ENCODE assay signal across 26 mouse cellular contexts in the genomic region with DNA sequence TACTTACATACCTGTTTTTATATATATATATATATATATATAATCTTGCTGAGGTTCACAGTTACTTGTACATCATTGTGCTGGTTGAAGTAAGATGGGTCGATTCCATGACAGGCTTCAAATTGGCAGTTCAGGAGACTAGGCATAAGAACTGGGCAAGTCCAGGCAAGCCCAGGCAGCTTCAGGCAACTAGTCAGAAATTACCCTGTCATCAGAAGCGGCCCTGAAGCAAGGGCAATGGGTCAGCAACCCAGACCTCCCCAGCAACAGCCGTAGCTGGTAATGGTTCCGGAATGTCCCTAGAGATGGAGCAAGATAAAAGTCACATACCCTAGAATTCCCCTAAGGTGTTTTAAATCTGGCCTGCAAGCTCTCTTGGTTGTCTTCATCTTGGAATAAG.
"Had no signal": no experiment of that assay in that cellular context is flagged by ENCODE, and none has a peak within 500 bp of the region (broad histone marks: within the 10 kb centered on the region; RNA-seq: fewer than 3 reads in every experiment).

No protein-coding gene starts in this region.

- DNase-seq: gastrocnemius, adult 2 months; gastrocnemius, postnatal 10 days; gastrocnemius, postnatal 25 days; heart, adult 18-20 months; heart, postnatal 10 days; heart, postnatal 36 days; kidney, adult 11 months; kidney, adult 2 months; kidney, adult 9 months; kidney, postnatal 14 days; kidney, postnatal 36 days; layer of hippocampus, adult 9-11 months; layer of hippocampus, postnatal 36 days; left cerebral cortex, postnatal 4 days had no signal

- ATAC-seq: hindbrain, postnatal 0 days; intestine, embryonic 16.5 days; liver, embryonic 12.5 days had no signal

- H3K9ac ChIP-seq: heart, embryonic 12.5 days; hindbrain, embryonic 13.5 days; hindbrain, embryonic 15.5 days; kidney, embryonic 15.5 days; limb, embryonic 13.5 days; limb, embryonic 15.5 days; liver, embryonic 12.5 days; liver, embryonic 14.5 days had no signal

- H3K4me3 ChIP-seq: gastrocnemius, adult 2 months; heart, embryonic 10.5 days; heart, embryonic 12.5 days; hindbrain, embryonic 13.5 days; hindbrain, embryonic 15.5 days; kidney, embryonic 15.5 days; limb, embryonic 13.5 days; limb, embryonic 15.5 days; liver, embryonic 12.5 days had no signal

- H3K27me3 ChIP-seq: heart, embryonic 12.5 days; hindbrain, embryonic 13.5 days; hindbrain, embryonic 15.5 days; kidney, embryonic 15.5 days; limb, embryonic 13.5 days; limb, embryonic 15.5 days; liver, embryonic 12.5 days had no signal

- H3K27ac ChIP-seq: gastrocnemius, adult 2 months; heart, embryonic 10.5 days; hindbrain, embryonic 13.5 days; hindbrain, embryonic 15.5 days; hindbrain, postnatal 0 days; kidney, embryonic 15.5 days; kidney, postnatal 0 days; limb, embryonic 13.5 days; limb, embryonic 15.5 days; liver, embryonic 12.5 days; liver, embryonic 14.5 days had no signal

- H3K4me2 ChIP-seq: heart, embryonic 12.5 days; hindbrain, embryonic 13.5 days; hindbrain, embryonic 15.5 days; kidney, embryonic 15.5 days; limb, embryonic 13.5 days; limb, embryonic 15.5 days; liver, embryonic 12.5 days had no signal

- H3K36me3 ChIP-seq: heart, embryonic 10.5 days; heart, embryonic 12.5 days; hindbrain, embryonic 13.5 days; hindbrain, embryonic 15.5 days; kidney, embryonic 15.5 days; limb, embryonic 13.5 days; limb, embryonic 15.5 days; liver, embryonic 12.5 days had no signal

- H3K4me1 ChIP-seq: heart, embryonic 10.5 days; heart, embryonic 12.5 days; hindbrain, embryonic 13.5 days; hindbrain, embryonic 15.5 days; kidney, embryonic 15.5 days; limb, embryonic 13.5 days; limb, embryonic 15.5 days; liver, embryonic 12.5 days had no signal

- H3K9me3 ChIP-seq: heart, embryonic 10.5 days; heart, embryonic 12.5 days; hindbrain, embryonic 13.5 days; hindbrain, embryonic 15.5 days; kidney, embryonic 15.5 days; limb, embryonic 13.5 days; limb, embryonic 15.5 days; liver, embryonic 12.5 days had no signal
